Mouse (Mus musculus) hematopoietic stem cell, adult 5-6 weeks (primary cell): ENCODE measurements around the gene Aup1. TPM values are rescaled to one million over a fixed set of nuclear protein-coding genes. Genes with fewer than 3 reads are reported as not detected.

Experiments used
- ATAC-seq, 2 experiments: fragments of 125-278 bp in 1 of 2; replicated peaks in 1 of 2; 2 replicates each; pipeline ENCODE4 v1.8.0; 2016 to 2017; ENCODE audit warnings: inconsistent platforms in 2 of 2, mild to moderate bottlenecking in 2 of 2, moderate number of reproducible peaks in 2 of 2, low read depth in 1 of 2, moderate TSS enrichment in 1 of 2; ENCODE audit not compliant: low FRiP score in 2 of 2, poor library complexity in 2 of 2, severe bottlenecking in 2 of 2, insufficient read depth in 1 of 2, low TSS enrichment in 1 of 2
- total RNA-seq: library from RNA; stranded (forward); fragments of 172-1452, 232-1000 nt; gene quantifications from 2 replicates; pipeline ENCODE4 v1.2.3, GENCODE M21; 2017

The Aup1 gene
- total RNA-seq, 1 experiment from 2014 or later, result 124 TPM

- no peak for ATAC-seq
These were observed 29.9 kb upstream of the Aup1 start for GRCm38 (mm10) chr6:83024421-83024820.

GRCm38 (mm10) chr6:83025221-83025620 lies 29.1 kb upstream of the Aup1 start:
- no peak for ATAC-seq

GRCm38 (mm10) chr6:83027293-83027692 lies 27.0 kb upstream of the Aup1 start:
- ATAC-seq, result no peak

GRCm38 (mm10) chr6:83027706-83028105 lies 26.6 kb upstream of the Aup1 start:
- no peak; a peak in 1 of 4 replicates for ATAC-seq

GRCm38 (mm10) chr6:83029777-83030176 lies 24.5 kb upstream of the Aup1 start:
- no peak for ATAC-seq

GRCm38 (mm10) chr6:83031111-83031510 lies 23.2 kb upstream of the Aup1 start:
- no peak for ATAC-seq

GRCm38 (mm10) chr6:83031921-83032590 lies 22.3 kb upstream of the Aup1 start:
- no peak for ATAC-seq

GRCm38 (mm10) chr6:83032769-83033191 lies 21.5 kb upstream of the Aup1 start:
- peak; percentile 34 to 61; a peak in 3 of 4 replicates for ATAC-seq

GRCm38 (mm10) chr6:83033249-83034185 lies 20.8 kb upstream of the Aup1 start, which contains the start of the genes Dok1 and Loxl3:
Gene Dok1, minus strand, starts transcription at chr6:83033471.
Gene Loxl3, plus strand, starts transcription at chr6:83034173.
- ATAC-seq, result peak; percentile 68 to 72

GRCm38 (mm10) chr6:83034463-83035055 lies 19.8 kb upstream of the Aup1 start:
- no peak for ATAC-seq

- no peak for ATAC-seq
These were observed 17.1 kb upstream of the Aup1 start for GRCm38 (mm10) chr6:83037188-83037587.

GRCm38 (mm10) chr6:83038496-83039012 lies 15.8 kb upstream of the Aup1 start:
- ATAC-seq, result peak; percentile 50 to 75

- ATAC-seq, result no peak
These were observed 13.7 kb upstream of the Aup1 start for GRCm38 (mm10) chr6:83040601-83041000.

GRCm38 (mm10) chr6:83043561-83043960 lies 10.8 kb upstream of the Aup1 start:
- ATAC-seq, result no peak

- no peak for ATAC-seq
These were observed 10.3 kb upstream of the Aup1 start for GRCm38 (mm10) chr6:83043993-83044392.

GRCm38 (mm10) chr6:83044742-83045141 lies 9.6 kb upstream of the Aup1 start:
- peak; percentile 68 to 70 for ATAC-seq

- ATAC-seq, result no peak
These were observed 5.0 kb upstream of the Aup1 start for GRCm38 (mm10) chr6:83049367-83049766.
